Mouse (Mus musculus) urinary bladder, postnatal 4 days (tissue): Measurements from ENCODE around the gene Fry.

Source experiments
- DNase-seq, 2 experiments: peaks; one replicate each; pipeline ENCODE4 v3.0.0; 2021 to 2022; ENCODE audit warnings: low spot score in 2 of 2

Fry gene

DNA sequence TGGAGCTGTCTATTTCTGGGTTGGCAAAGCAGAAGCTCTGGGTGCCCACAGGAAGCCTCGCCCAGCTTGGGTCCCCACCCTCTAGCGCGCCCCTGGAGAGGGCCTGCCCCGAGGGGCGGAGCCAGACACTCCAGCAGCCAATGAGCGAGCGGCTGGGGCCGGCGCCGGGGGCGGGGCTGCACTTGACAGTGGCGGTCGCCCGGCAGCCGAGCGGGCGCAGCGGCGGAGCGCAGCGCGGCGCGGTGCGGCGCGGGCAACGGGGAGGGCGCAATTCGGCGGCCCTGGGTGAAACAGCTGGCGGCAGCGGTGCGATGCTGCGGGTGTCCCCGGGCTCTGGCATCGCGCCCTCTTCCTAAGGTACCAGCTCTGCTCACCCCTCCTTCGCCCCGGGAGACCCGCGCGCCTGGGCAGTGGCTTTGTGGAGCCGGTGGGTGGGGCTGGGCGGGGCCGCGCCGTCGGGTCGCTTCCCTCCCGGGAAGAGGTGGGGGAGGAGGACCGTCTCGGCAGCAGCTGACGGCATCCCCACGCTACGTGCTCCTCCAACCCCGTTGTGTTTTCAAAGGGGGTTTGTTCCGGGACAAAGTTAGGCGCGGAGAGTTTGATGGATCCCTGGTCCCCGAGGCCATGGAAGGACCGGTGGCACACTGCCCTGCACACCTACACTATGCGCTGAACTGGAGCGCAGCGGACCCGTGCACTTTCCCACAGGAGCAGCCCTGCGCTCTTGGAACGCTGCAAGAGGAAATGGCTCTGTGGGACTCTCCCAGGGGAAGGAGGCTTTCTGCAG is at the start of gene Fry:
Fry (plus strand) TSS at position 191 of the 787 bp plus-strand sequence.
- peak; percentile 90 to 91 for DNase-seq

DNA sequence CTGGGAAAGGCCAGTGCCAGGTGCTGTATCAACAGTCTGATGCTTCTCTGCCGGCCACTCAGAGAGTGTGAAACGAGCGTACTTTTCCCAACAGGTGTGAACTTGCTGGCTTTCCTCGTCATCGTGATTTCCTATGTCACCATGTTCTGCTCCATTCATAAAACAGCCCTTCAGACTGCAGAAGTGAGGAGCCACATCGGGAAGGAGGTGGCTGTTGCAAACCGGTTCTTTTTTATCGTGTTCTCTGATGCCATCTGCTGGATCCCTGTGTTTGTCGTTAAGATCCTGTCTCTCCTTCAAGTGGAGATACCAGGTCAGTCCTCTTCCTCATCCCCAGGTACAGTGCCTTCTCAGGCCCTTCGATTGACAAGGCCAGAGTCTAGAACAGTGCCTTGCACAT is 48.4 kb upstream of the Fry start:
- no peak for DNase-seq

DNA sequence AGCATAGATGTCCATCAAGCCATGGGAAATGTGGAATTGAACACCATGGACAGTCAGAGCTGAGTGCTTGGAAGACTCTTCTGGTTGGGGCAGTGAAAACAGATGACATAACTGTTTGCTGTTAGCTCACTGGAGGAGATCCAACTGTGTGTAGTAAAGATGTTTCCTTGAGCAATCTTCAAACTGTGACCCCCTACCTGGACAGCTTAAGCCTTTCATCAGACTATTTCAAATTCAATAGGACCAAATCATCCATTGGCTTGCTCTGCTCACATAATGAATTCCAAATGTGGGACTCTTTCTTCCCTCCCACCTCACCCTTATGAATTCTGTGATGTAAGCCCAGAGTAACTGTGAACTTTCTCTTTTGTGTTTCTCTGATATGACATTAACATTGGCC is 46.7 kb upstream of the Fry start:
- no peak for DNase-seq

DNA sequence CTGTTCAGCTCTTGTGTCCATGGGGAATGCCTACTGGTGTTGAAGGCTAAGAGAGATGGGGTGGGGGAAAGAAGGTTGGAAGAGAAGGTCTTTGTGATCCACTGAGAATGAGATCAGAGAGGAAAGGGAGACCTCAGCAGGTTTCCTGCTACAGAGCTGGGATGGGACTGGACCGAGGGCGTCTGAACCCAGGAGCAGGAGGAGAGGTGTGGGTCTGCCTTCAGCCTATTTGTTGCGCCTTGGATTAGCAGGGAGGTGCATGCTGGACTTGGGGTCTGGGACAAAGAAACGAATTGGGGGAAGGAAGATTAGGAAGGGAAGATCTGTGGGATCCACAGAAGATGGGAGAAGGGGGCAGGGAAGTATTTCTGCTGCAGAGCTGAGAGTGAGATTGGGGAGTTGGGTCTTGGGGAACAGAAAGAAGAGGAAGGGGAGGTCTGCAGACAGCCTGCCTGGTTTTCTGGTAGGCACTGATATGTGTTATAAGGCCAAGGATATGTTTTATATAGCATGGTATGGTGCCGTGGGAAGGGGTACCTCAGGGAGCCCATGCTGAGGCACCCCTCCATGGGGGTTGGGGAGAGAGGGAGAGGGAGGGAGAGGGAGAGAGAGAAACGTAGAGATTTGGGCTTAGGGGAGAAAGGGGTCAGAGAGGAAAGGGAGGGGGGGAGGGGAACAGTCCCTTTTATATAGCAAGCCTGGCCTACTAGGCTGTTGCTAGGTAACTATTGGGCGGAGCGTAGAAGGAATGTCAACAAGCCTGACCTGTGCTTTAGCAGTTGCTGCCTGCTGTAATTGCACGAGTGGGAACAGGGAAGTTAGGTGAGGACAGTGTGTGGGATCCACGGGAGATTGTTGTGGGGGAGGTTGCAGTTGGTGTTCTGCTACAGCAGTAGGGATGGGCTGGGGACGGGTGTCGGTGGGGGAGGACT is 38.3 kb upstream of the Fry start:
- no peak for DNase-seq

DNA sequence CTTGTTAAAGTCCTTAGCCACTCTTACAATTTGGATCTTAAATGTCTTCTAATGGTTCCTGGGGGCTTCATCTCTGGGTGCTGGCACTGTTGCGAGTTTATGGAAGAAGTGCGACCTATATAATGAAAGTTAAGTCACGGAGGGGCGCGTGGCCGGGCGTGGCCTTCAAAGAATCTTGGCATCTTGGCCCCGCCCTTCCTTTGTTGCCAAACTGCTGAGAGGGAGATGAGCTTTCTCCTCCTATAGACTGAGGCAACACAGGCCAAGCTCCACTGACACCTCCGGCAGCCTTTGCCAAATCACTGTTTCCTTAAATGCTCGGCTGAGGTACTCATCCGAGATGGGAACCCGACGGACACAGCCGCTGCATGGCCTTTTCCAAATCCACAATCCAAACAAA is 35.7 kb upstream of the Fry start:
- no peak for DNase-seq

DNA sequence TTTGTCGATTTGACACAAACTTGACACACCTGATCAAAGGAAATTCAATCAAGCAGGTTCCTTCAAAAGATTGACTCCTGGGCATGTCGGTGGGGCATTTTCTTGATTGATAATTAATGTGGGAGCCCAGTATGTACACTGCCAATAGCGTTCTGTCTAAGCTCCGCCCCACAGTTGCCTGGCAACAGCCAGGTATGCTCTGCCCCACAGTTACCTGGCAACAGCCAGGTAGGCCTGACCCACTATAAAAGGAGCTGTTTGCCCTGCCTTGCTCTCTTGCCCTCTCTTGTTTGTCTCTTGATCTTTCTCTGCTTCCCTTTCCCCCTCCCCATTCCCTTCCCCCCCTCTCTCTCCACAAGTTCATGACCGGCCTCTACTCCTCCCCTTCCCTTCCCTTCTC is 35.3 kb upstream of the Fry start:
- DNase-seq = no peak

DNA sequence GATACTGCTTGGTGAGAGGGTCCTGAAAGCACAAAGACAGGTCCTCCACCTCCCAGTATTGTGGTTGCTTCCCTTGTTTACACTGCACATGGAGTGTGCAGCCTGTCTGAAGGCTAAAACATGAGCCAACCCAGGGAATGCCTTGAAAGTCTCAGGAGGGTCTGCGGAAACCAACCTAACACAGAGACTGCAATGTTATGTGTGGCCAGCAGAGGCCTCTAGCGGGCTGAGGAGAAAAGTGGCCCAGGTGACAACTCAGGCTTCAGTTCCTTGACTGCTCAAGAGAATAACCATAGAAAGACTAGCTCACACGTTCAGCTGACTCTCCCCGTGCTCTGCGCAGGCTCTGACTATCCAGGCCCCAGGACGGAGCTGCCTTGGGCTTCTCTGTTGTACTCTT is 20.8 kb upstream of the Fry start:
- DNase-seq = no peak

DNA sequence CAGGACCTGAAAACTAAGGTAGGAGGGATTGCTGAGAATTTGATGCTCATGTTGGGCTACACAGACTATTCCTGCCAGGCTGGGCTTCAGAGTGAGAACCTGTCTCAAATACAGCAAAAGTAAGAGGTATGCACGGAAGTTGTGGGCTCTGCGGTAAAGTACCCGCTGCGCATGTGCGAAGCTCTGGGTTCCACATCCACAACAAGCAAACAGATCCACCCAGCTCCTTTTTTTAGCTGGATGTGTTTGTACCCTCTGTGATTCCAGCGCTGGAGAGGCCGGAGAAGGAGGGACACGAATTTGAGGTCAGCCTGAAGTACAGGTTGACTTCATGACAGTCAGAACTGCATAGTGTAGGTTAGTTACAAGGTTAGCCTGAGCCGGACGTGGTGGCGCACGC is 19.7 kb upstream of the Fry start:
- no peak for DNase-seq

DNA sequence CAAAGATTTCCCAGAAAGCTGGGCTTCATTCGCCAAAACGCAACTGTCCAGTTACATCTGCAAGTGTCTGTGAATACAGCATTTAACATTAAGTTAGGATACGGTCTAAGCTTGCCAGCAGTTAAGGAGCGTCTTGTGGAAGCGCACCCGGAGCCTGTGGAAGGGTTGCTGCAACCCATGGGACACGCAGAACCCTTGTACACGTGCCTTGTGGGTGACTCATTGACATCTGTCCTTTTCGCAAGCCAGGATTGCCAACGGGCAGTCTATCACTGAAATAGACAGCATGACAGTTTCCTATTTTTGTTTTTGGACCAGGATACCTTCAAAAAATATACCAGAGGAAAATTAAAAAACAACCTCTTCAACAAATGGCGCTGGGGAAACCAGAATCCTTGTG is 16.7 kb upstream of the Fry start:
- DNase-seq = no peak

DNA sequence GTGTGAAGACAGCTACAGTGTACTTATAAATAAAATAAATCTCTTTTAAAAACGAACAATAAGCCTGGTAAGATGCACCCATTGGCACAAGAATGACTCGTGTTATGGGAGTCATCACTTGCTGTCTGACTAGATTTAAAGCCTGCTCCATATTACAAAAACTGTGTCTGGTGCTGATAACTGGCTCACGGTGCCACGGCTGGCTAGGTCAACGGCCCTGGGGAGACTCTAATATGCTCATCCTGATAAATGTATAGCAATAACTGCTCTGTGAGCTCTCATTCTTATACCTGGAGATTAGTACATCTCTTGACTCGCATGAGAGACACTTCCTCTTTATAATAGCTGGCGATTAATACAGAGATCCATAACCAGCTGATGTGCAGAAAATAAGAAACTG is 12.1 kb upstream of the Fry start:
- DNase-seq = no peak

DNA sequence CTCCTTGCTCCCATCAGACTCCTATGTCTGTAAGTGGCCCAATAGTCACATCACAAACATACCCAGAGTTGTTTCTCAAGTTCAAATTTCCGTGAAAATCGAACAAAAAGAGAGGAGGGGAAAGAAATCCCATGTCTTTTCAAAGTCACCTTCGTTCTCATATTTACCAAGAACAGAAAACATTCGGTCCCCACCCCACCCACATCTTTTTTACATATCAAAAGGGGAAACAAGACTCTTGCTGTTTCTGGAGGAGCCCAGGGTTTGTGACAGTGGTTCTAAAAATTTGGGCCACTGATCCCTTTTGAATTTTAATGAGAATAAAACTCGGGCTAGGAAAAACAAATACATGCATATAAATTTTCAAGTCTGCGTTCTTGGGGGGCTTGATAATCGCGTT is 7.2 kb upstream of the Fry start:
- DNase-seq = peak in 1 of 2 experiments; percentile 2

DNA sequence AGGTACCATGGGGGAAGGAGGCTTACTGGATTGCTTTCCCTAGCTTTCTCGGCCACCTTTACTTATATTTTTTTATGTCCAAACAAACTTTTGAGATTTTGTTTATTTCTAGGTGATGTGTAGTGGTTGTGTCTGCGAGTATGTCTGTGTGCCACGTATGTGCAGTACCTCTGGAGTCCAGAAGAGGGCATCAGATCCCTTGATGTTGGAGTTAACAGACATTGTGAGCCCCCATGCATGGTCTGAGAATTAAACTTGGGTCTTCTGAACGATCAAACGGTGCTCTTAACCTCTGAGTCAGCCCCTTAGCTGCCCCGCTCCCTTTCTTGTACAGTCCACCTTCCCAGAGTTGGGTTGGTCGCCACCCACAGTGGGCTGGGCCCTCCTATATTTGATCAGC is 4.4 kb upstream of the Fry start:
- DNase-seq = peak in 1 of 2 experiments; percentile 58

DNA sequence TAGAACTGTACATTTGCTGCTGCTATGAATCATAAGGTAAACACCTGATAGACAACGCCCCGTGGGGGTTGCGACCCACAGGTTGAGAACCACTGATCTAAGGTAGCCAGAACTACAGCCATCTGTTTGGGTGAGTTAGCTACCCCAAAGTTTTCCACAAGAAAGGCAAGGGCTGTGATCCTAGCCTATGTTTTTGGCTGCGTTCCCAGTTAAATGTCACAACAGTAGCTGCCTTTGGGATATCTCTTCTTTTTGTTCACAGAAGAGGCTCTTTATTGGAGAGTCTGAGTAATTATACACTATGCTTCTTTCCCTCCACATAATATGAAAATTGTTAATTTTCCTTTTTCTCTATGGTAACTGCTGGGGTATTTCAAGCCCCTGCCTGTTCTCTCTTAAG is 3.7 kb upstream of the Fry start:
- peak in 1 of 2 experiments; percentile 40 for DNase-seq

DNA sequence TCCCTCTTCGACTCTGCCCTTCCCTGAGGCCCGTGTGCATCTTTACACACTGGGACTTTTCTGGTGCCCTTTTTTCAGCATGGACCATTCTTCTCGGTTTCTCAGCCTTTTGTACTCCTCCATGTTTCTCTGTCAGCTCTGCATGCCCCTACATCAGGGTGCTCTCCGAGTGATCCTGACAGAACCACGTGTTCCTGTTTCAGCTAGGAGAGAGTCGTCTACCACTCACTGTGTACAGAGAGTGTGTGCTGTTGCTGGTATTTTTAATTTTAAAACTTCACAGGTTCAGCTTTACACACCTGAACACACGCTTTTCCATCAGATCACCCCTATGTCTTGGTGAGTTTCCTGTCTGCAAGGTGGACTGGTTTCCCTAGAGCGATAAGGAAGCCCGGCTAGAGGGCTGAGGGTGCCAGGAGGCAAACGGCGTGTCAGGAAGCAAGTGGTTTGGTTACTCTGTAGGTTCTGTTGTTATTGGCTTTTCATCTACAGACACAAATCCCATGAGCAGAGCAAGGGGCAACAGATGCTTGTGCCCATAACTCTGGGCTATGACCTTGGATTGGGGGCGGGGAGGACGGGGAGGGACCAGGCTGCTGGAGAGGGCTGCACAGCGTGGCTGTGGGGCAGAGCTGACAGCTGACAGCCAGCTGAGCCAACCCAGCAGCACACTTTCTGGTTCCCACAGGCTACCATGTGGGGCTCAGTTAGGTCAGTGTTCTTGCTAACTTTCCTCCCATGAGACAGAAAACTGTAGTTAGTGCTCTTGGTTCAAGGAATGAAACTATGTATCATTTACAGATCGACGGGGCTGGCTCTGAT is 3.0 kb upstream of the Fry start:
- DNase-seq = peak in 1 of 2 experiments; percentile 32

DNA sequence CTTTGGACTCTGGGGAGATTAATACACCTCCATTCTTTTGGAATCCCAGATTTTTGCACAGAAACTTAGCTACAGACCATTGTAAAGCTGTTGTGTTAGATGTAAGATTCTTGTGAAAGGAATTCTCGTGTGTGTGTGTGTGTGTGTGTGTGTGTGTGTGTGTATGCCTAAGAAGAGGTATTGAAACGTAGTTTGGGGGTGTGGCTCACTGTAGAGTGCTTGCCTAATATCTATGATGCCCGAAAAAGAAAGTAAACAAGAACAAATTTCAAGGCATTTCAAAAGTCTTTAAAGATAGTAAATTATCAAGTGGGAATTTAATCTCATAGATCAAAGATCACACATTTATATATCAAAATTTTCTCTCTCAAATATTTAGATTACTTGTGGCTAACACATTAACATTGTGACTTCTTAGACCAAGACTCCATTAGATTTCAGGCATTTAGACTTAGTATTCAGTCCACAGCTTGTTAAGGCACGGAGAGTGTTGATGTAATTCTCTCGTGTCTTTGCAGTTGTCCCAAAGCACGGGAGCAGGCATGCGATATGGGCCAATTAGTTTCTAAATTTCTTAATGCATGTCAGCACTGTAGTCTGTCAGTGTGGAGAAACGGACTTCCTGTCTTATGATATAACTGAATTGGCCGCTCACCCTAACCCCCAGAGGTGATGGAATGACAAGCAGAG is 2.1 kb upstream of the Fry start:
- peak in 1 of 2 experiments; percentile 17 for DNase-seq

DNA sequence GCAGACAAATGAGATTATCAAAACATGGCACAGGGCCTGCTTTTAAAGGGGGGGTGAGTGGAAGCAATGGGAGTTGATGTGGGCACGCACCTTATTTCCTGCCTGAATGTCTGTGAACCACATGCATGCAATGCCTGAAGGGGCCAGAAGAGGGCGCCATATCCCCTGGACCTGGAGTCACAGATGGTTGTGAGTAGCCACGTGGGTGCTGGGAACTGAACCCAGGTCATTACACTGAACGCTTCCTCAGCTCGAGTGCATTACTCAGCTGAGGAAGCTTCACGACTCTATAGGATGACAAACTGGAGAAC is 1.6 kb upstream of the Fry start:
- DNase-seq = no peak

DNA sequence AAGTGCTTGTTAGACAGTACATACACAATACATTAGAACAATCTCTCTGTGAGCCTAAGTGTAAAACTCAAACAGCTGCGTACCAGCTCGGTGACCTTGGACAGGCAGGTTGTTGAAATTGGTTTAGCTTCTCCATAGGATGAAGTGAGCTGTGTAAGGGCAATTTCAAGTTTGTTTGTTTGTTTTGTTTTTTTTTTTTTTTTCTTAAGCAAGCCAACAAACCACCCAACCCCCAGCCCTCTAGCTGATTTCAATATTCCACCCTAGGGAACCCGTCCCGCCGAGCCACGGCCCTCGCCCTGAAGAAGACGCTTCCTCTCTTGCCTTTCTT is 356 bp upstream of the Fry start:
- no peak for DNase-seq

DNA sequence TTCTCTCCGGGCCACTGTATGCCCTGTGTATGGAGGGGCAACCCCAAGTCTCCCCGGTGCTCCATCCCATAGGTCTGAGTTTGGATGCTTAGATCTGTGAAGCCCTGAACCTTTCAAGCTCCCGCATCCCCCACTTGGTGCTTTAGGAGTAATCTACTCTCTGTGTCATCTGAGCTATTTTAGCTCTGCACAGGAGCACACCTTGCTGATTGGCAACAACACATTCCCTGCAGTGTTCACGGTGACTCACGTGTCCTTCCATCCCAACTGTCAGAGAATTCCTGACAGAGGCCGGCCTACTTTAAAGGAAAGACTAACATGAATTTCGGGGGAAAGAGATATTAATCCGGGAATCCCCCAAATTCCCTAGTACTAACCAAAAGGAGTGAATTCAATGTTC is 2.2 kb downstream of the Fry start:
- no peak for DNase-seq

DNA sequence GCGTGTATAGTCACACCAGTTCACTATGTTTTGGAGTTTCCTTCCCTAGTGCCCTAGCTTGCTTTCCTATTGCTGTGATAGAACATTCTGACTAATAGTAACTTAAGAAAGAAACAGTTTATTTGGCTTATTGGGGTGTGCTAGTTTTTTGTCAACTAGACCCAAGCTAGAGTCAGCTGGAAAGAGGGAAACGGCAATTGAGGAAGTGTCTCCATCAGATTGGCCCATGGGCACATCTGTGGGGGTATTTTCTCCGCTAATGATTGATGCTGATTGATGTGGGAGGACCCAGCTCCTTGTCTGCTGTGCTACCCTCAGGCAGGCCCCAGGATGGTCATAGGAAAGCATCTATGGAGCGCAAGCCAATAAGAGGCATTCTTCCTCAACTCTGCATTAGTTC is 3.6 kb downstream of the Fry start:
- no peak for DNase-seq

DNA sequence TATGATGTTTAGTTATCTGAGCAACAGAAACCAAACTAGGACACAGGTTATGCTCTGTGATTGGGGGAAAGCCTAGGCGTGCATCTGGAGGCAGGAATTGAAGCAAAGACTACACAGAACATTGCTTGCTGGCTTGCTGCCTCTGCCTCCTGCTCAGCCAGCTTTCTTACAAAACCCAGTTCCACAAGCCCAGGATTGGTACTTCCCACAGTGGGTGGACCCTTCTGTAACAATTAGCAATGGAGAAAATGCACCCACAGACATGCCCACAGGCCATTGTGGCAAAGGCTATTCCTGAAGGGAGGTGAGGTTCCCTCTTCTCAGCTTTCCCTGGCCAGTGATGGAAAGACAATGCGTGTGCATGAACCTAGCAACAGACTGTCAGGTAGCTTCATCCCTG is 4.1 kb downstream of the Fry start:
- no peak for DNase-seq

DNA sequence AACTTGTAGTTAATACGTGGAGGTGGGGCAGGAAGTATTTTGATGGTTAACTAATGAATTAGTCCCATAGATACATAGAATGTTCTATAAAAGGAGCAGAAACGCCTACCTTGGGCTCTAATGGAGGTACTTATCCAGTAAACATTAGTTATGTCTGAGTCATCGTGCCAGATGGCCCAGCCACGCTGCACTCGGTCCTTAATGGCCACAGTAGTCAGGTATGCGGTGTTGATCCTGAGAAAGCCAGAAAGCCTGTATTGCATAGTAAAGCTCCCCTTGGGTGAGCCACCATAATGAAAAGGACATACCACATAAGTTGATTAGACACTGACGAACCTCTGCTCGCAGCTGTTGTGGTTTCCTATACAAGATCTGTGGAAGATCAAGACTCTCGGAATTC is 7.5 kb downstream of the Fry start:
- no peak for DNase-seq

DNA sequence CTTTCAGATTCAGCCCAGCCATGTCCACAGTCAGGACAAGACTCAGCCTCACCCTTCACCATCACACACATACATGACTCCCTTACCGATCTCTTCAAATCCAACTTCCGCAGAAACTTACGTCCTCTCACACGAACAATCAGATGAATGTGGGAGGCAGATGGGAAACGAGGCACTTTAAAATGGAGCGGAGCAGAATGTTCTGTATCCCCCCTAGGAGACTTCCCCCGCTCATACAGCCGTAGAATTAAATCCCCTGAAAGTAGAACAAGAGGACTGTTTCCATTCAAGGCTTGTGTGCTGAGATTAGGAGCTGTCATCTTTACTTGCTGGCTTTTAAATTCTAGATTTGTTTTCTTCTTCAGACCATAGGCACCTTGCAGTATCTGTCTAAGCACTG is 10.0 kb downstream of the Fry start:
- DNase-seq = no peak
